Mouse (Mus musculus): ENCODE measurements at regions not wholly inside any gene's neighbourhood (a gene's known extent, or its start where the extent isn't known, plus 50 kb on each side); places are given as distances from the start of the nearest gene placed in this dataset.

DNA sequence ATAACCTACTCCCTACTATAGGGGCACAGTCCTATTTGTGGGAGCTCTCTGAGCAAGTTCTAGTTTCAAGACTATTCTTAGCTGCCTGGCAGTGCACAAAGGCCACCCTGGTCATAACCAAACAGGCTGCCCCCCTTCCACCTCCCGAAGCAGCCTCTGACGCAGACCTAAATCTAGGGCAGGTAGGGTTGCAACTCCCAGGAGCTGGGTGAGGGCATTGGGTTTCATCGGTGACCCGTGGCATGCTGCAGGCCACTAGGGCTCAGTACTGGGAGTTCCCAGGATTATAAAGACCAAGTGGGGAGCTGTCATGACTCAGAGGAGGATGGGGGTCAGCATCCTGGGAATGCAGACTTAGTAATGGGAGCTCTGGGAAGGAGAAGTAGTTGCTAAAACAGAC, 818.8 kb upstream of the Car8 start:
- no peak overlapping the region for H3K27ac ChIP-seq (ENCODE audit: low read depth, low read length)
- no peak overlapping the region for H3K4me2 ChIP-seq (ENCODE audit: low read length)
- ATAC-seq: no peak
- no peak overlapping the region for H3K4me3 ChIP-seq (ENCODE audit: low read length)
- H3K27me3 ChIP-seq (replicated peaks; ENCODE audit: control insufficient read depth, insufficient read depth, low read length): no peaks in the 10 kb centered on the region
- H3K4me1 ChIP-seq (ENCODE audit: control insufficient read depth, insufficient read depth, low read depth, low read length): peaks cover 7% of the 10 kb centered on the region; the same call in 1 of the 2 replicates
- WGBS: 72% methylated on average over 4 of the region's 4 CpGs
- H3K36me3 ChIP-seq (ENCODE audit: control insufficient read depth, insufficient read depth, low read length): no peaks in the 10 kb centered on the region
- no peak overlapping the region for H3K9ac ChIP-seq (ENCODE audit: low read depth, low read length)
- no peaks in the 10 kb centered on the region for H3K9me3 ChIP-seq (ENCODE audit: control insufficient read depth, low read length)

DNA sequence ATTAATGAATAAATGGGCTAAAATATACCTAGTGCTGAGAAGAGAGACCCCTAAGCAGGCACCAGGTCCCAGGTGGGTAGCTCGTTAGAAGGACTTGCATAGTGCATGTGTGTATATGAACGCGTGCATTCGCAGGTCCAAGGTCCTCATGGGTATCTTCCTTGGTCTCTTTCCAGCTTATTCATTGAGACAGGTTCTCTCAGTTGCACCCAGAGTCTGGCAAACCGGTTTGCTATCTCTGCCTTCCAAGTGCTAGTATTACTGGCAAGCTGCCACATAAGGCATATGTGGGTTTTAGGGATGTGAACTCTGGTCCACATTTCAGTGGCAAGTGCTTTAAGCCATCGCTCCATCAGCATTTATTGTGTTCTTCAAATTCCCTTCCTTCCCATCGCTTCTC, 818.3 kb upstream of the Car8 start:
- H3K36me3 ChIP-seq (ENCODE audit: control insufficient read depth, insufficient read depth, low read length): no peaks in the 10 kb centered on the region
- H3K4me2 ChIP-seq (ENCODE audit: low read length): no peak overlapping the region
- H3K4me3 ChIP-seq (ENCODE audit: low read length): no peak overlapping the region
- 78% methylated on average over 7 of the region's 7 CpGs for WGBS
- no peaks in the 10 kb centered on the region for H3K9me3 ChIP-seq (ENCODE audit: control insufficient read depth, low read length)
- no peak overlapping the region for H3K9ac ChIP-seq (ENCODE audit: low read depth, low read length)
- H3K27me3 ChIP-seq (replicated peaks; ENCODE audit: control insufficient read depth, insufficient read depth, low read length): no peaks in the 10 kb centered on the region
- no peak for ATAC-seq
- H3K4me1 ChIP-seq (ENCODE audit: control insufficient read depth, insufficient read depth, low read depth, low read length): peaks cover 7% of the 10 kb centered on the region; the same call in 1 of the 2 replicates
- H3K27ac ChIP-seq (ENCODE audit: low read depth, low read length): no peak overlapping the region

DNA sequence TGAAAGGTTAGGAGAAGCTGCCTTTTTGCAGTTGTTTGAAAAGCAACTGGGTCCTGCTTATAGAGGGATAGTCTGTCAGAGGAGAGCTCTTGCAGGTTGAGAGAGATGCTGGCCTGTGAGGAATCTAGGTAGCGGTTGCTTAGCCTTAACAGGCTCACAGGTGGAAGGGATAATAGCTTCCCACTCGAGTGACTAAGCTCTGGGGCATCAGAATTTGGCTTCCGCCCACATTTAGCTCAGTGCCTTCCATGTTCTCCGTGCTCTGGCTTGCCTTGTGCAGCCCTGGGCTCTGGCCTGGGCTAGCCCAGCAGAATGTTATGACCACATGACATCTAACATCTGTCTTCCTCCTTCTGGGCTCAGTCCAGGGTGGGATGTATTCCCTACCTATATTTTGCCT, 817.0 kb upstream of the Car8 start:
- Histone ChIP-seq H3K36me3 (ENCODE audit: control insufficient read depth, insufficient read depth, low read length) (no peaks in the 10 kb centered on the region), H3K27ac (ENCODE audit: low read depth, low read length) (0 out of 2 replicates have a peak overlapping the region, but pooled peaks have one; percentile 5), H3K4me1 (ENCODE audit: control insufficient read depth, insufficient read depth, low read depth, low read length) (peaks cover 7% of the 10 kb centered on the region; the same call in 1 of the 2 replicates), H3K4me2 (ENCODE audit: low read length) (no peak overlapping the region), H3K9me3 (ENCODE audit: control insufficient read depth, low read length) (no peaks in the 10 kb centered on the region), H3K27me3 (replicated peaks; ENCODE audit: control insufficient read depth, insufficient read depth, low read length) (no peaks in the 10 kb centered on the region), H3K4me3 (ENCODE audit: low read length) (no peak overlapping the region), H3K9ac (ENCODE audit: low read depth, low read length) (no peak overlapping the region)
- ATAC-seq: no peak
- WGBS: 74% methylated on average over 4 of the region's 4 CpGs

DNA sequence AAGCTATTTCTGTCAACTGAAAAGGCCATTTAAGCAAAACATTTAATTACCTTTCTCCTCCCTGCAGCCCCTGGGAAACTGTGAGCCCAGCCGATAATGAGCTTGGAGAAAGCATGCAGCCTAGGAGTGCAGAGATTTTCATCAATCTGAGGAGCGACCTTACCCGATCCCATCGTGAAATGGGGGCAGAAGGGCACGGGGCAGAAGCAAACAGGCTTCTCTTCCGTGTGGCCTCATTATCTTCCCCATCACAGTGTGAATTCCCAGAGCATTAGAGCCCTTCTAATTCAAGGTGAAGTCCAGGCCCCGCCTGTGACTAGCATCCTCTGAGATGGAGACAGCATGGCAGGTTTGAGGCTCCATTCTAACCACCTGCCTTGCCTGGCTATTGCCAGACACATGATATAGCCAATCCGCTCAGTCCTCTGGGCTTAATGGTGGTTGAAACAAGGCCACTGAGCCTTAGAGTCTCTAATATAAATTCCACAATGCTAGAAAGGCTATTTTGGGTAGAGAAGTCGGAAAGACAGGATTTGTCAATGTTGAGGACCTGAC, 816.5 kb upstream of the Car8 start:
- Histone ChIP-seq H3K27ac (ENCODE audit: low read depth, low read length) (no peak overlapping the region), H3K4me3 (ENCODE audit: low read length) (no peak overlapping the region), H3K36me3 (ENCODE audit: control insufficient read depth, insufficient read depth, low read length) (no peaks in the 10 kb centered on the region), H3K9me3 (ENCODE audit: control insufficient read depth, low read length) (no peaks in the 10 kb centered on the region), H3K4me1 (ENCODE audit: control insufficient read depth, insufficient read depth, low read depth, low read length) (peaks cover 7% of the 10 kb centered on the region; the same call in 1 of the 2 replicates), H3K27me3 (replicated peaks; ENCODE audit: control insufficient read depth, insufficient read depth, low read length) (no peaks in the 10 kb centered on the region), H3K9ac (ENCODE audit: low read depth, low read length) (no peak overlapping the region), H3K4me2 (ENCODE audit: low read length) (no peak overlapping the region)
- WGBS: 61% methylated on average over 9 of the region's 9 CpGs
- 0 out of 2 replicates have a peak, but pooled peaks have one; percentile 57 for ATAC-seq

DNA sequence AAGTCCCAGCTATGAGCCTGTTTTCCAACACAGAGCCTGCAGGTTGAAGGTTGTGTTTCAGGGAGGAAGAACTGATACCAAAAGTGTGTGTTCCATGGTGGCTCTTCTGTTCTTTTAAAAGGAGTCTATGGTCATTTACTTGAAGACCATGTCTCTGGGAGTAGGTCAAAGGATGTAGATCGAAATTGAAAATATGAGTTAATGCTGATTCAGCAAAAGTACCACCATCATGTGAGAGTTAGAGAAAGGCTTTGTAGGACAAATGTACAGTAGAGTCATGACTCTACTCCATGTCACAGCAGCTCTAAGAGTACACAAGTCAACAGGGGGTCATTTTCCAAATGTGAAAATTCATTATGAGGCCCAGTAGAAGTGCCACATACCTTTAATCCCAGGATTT, 810.0 kb upstream of the Car8 start:
- H3K9ac ChIP-seq (ENCODE audit: low read depth, low read length): no peak overlapping the region
- H3K9me3 ChIP-seq (ENCODE audit: control insufficient read depth, low read length): no peaks in the 10 kb centered on the region
- WGBS: 97% methylated on average over 1 of the region's 1 CpGs
- ATAC-seq: no peak
- H3K4me2 ChIP-seq (ENCODE audit: low read length): no peak overlapping the region
- H3K4me1 ChIP-seq (ENCODE audit: control insufficient read depth, insufficient read depth, low read depth, low read length): no peaks in the 10 kb centered on the region
- H3K4me3 ChIP-seq (ENCODE audit: low read length): no peak overlapping the region
- H3K27me3 ChIP-seq (replicated peaks; ENCODE audit: control insufficient read depth, insufficient read depth, low read length): no peaks in the 10 kb centered on the region
- no peaks in the 10 kb centered on the region for H3K36me3 ChIP-seq (ENCODE audit: control insufficient read depth, insufficient read depth, low read length)
- no peak overlapping the region for H3K27ac ChIP-seq (ENCODE audit: low read depth, low read length)

DNA sequence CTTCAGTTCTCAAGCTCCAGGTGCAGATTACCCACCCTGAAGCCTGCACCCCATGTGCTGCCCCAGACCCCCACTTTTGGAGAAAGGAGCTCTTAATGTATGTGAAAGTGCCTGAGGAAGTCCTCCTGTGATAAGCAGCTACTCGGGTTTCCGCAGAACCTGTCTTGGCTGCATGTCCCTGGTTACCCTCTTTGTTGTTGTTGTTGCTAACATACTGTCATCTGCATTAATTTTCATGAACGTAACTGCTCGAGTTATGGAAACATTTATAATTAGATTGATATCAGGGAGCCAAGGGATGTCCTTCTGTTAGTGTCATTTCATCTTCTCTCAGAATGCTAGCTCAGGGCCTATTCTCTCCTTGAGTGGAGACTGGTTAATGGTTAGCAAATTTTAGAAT, 808.3 kb upstream of the Car8 start:
- no peak overlapping the region for H3K27ac ChIP-seq (ENCODE audit: low read depth, low read length)
- ATAC-seq: no peak

DNA sequence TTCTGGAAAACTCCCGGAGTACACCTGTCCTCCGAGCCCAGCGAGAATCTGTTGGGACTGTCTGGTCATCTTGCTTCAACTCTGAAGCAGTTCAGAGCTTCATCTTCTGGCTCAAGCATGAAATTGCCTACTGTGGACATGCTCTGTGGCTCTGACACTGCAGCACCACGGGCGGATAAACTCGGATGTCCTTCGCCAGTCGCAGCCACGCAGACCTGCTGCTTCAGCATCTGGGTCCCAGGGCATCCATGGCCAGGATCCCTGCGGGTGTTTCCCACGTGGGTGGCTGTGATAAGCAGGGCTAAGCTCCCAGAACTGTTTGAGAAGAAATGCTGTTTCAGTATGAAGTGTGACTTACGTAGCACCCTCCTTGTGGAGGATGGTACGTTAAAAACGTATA, 807.6 kb upstream of the Car8 start:
- ATAC-seq: no peak
- Histone ChIP-seq H3K4me2 (ENCODE audit: low read length) (no peak overlapping the region), H3K4me1 (ENCODE audit: control insufficient read depth, insufficient read depth, low read depth, low read length) (no peaks in the 10 kb centered on the region), H3K27me3 (replicated peaks; ENCODE audit: control insufficient read depth, insufficient read depth, low read length) (no peaks in the 10 kb centered on the region), H3K9ac (ENCODE audit: low read depth, low read length) (no peak overlapping the region), H3K36me3 (ENCODE audit: control insufficient read depth, insufficient read depth, low read length) (no peaks in the 10 kb centered on the region), H3K9me3 (ENCODE audit: control insufficient read depth, low read length) (no peaks in the 10 kb centered on the region), H3K4me3 (ENCODE audit: low read length) (no peak overlapping the region), H3K27ac (ENCODE audit: low read depth, low read length) (no peak overlapping the region)
- 83% methylated on average over 14 of the region's 14 CpGs for WGBS

More for the DNA sequence above, 808.3 kb upstream of the Car8 start:
- Histone ChIP-seq H3K9ac (ENCODE audit: low read depth, low read length) (no peak overlapping the region), H3K4me3 (ENCODE audit: low read length) (no peak overlapping the region), H3K4me1 (ENCODE audit: control insufficient read depth, insufficient read depth, low read depth, low read length) (no peaks in the 10 kb centered on the region), H3K36me3 (ENCODE audit: control insufficient read depth, insufficient read depth, low read length) (no peaks in the 10 kb centered on the region), H3K9me3 (ENCODE audit: control insufficient read depth, low read length) (no peaks in the 10 kb centered on the region), H3K4me2 (ENCODE audit: low read length) (no peak overlapping the region), H3K27me3 (replicated peaks; ENCODE audit: control insufficient read depth, insufficient read depth, low read length) (no peaks in the 10 kb centered on the region)
- 68% methylated on average over 4 of the region's 4 CpGs for WGBS

DNA sequence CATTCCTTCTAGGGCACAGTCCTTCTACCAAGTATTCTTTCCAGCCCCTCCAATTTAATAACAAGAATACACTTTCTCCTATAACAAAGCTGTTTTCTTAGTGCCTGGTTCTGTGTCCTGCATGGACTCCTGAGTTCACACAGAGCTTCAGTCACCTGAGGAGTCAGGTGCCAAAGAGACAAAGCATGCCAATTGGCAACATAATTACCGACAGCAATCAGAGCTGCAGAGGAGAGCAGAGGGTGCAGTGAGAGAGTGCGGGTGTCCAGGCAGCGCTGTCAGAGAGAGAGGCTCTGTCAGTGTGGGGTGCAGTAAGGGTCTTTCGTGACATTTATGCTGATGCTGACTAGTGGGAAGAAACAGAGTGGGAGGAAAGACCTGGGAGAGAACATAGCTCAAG, 807.2 kb upstream of the Car8 start:
- Histone ChIP-seq H3K4me3 (ENCODE audit: low read length) (no peak overlapping the region), H3K4me1 (ENCODE audit: control insufficient read depth, insufficient read depth, low read depth, low read length) (no peaks in the 10 kb centered on the region), H3K36me3 (ENCODE audit: control insufficient read depth, insufficient read depth, low read length) (no peaks in the 10 kb centered on the region), H3K9ac (ENCODE audit: low read depth, low read length) (no peak overlapping the region), H3K27me3 (replicated peaks; ENCODE audit: control insufficient read depth, insufficient read depth, low read length) (no peaks in the 10 kb centered on the region), H3K4me2 (ENCODE audit: low read length) (no peak overlapping the region), H3K27ac (ENCODE audit: low read depth, low read length) (no peak overlapping the region), H3K9me3 (ENCODE audit: control insufficient read depth, low read length) (no peaks in the 10 kb centered on the region)
- ATAC-seq: no peak
- 78% methylated on average over 4 of the region's 4 CpGs for WGBS

DNA sequence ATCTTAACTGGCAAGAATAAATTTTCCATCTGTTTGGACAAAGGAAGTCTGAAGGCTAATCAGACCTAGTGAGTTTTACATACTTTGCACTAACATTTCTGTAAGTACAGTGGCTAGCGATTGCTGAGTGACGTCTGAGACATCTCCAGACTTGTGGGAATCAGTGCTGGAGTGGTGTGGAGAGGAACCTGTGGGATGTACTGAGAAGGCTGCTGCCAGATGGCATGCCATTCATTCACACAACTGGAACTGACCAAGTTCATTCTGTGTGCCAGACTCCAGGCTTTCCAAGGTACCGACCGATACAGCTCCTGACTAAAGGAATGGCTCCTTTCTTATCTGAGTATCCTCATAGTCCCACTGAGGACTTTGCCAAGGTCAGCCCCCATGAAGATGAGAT, 797.2 kb upstream of the Car8 start:
- no peaks in the 10 kb centered on the region for H3K4me1 ChIP-seq (ENCODE audit: control insufficient read depth, insufficient read depth, low read depth, low read length)
- no peak for ATAC-seq
- no peaks in the 10 kb centered on the region for H3K27me3 ChIP-seq (replicated peaks; ENCODE audit: control insufficient read depth, insufficient read depth, low read length)
- H3K36me3 ChIP-seq (ENCODE audit: control insufficient read depth, insufficient read depth, low read length): no peaks in the 10 kb centered on the region
- H3K9ac ChIP-seq (ENCODE audit: low read depth, low read length): no peak overlapping the region
- no peak overlapping the region for H3K4me3 ChIP-seq (ENCODE audit: low read length)
- H3K9me3 ChIP-seq (ENCODE audit: control insufficient read depth, low read length): no peaks in the 10 kb centered on the region
- 78% methylated on average over 4 of the region's 4 CpGs for WGBS
- H3K4me2 ChIP-seq (ENCODE audit: low read length): no peak overlapping the region
- H3K27ac ChIP-seq (ENCODE audit: low read depth, low read length): no peak overlapping the region

DNA sequence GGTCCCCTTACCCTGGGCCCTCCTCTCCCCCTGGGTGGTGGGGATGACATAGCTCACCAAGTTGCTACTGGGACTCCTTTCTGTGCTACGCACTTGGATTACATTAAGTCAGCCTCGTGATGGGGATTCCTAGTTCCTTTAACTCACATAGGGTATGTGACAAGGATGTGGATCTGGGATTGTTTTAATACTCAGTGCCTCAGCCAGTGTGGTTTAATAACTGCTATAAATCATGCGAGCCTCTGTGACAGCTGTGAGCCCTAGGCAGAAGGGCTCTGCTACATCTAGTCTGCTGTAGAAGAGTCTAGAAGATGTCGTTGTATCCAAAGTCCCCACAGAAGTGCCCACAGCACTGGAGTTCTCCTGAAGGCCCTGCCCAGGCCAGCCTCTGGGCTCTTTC, 796.5 kb upstream of the Car8 start:
- Histone ChIP-seq H3K27ac (ENCODE audit: low read depth, low read length) (no peak overlapping the region), H3K4me2 (ENCODE audit: low read length) (no peak overlapping the region), H3K4me1 (ENCODE audit: control insufficient read depth, insufficient read depth, low read depth, low read length) (no peaks in the 10 kb centered on the region), H3K27me3 (replicated peaks; ENCODE audit: control insufficient read depth, insufficient read depth, low read length) (no peaks in the 10 kb centered on the region), H3K4me3 (ENCODE audit: low read length) (no peak overlapping the region), H3K9me3 (ENCODE audit: control insufficient read depth, low read length) (no peaks in the 10 kb centered on the region), H3K36me3 (ENCODE audit: control insufficient read depth, insufficient read depth, low read length) (no peaks in the 10 kb centered on the region), H3K9ac (ENCODE audit: low read depth, low read length) (no peak overlapping the region)
- WGBS: 63% methylated on average over 4 of the region's 4 CpGs
- peak; percentile 76 for ATAC-seq
